Mouse (Mus musculus) lung, adult 2 months (tissue): ENCODE data around the gene Pitpnb. TPM values are rescaled to one million over a fixed set of nuclear protein-coding genes. Genes with fewer than 3 reads are reported as not detected.

Source experiments
- DNase-seq: peaks from one replicate; pipeline ENCODE4 v3.0.0; 2022
- H3K4me1 ChIP-seq: fragments of 200-500 bp; 2 replicates; pipeline ENCODE4 v1.6.1; 2011; ENCODE audit warnings: low read length; ENCODE audit not compliant: control insufficient read depth, insufficient read depth
- H3K4me3 ChIP-seq: fragments of 200-500 bp; replicated peaks from 2 replicates; pipeline ENCODE3; 2011; ENCODE audit warnings: low read depth, mild to moderate bottlenecking, control low read depth, low read length; ENCODE audit errors: extremely low read depth
- CTCF ChIP-seq: fragments of 200-500 bp; IDR thresholded peaks from 2 replicates; pipeline ENCODE4 v1.5.1; 2011; ENCODE audit warnings: mild to moderate bottlenecking, low read length, control low read depth; ENCODE audit not compliant: insufficient read depth
- POLR2A ChIP-seq: fragments of 200-500 bp; IDR thresholded peaks from 2 replicates; pipeline ENCODE4 v1.6.1; 2011; ENCODE audit warnings: low read depth, mild to moderate bottlenecking, control low read depth, low read length, borderline replicate concordance; ENCODE audit errors: extremely low read depth
- WGBS: fragments of 180-500 bp; shearing (Covaris S2); methylation state at CpG from one replicate; pipeline ENCODE4 v1.1.7; 2018; 5-methylcytosine and 5-hydroxymethylcytosine counted together
- polyA plus RNA-seq: library from polyadenylated mRNA; depleted of rRNA; stranded (reverse); fragments of >200 nt; gene quantifications from 2 replicates; pipeline ENCODE4 v1.2.3, GENCODE M21; 2012; rRNA removed

The Pitpnb gene
- polyA plus RNA-seq, 1 experiment: 53.9 TPM

DNA sequence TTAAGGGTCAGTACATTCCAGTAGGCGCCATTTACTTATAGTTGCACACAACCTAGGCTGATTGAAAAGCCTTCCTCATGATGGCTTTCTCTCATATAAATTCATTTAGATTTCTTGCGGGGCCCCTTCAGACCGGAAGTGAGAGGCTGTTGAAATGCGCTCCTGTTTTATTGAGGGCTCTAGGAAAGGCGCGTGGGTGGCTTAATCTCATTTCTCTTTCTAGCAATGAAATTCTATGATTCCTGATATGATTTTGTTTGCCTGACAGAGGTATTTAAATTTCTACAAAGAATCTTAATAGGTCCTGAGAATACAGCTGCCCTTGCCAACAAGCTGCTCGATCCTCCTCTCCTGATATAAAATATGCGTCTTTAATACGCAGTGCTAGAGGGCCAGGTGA is 95.2 kb downstream of the Pitpnb start:
- TF ChIP-seq POLR2A: no peak
- no peak for TF ChIP-seq CTCF
- WGBS: 83% methylated on average over 9 of the region's 9 CpGs
- no peaks in the 10 kb centered on the region for H3K4me1 ChIP-seq
- H3K4me3 ChIP-seq: no peak overlapping the region
- no peak for DNase-seq

- WGBS: 77% methylated on average over 5 of the region's 5 CpGs
Measured at GRCm38 (mm10) chr5:111426249-111426648, 95.7 kb downstream of the Pitpnb start.

GRCm38 (mm10) chr5:111428882-111429281 is 98.3 kb downstream of the Pitpnb start:
- TF ChIP-seq CTCF: no peak
- TF ChIP-seq POLR2A: no peak
- H3K4me1 ChIP-seq: no peaks in the 10 kb centered on the region
- no peak for DNase-seq
- WGBS: 90% methylated on average over 6 of the region's 6 CpGs
- no peak overlapping the region for H3K4me3 ChIP-seq

More at GRCm38 (mm10) chr5:111426249-111426648, 95.7 kb downstream of the Pitpnb start:
- Histone ChIP-seq H3K4me1 (no peaks in the 10 kb centered on the region), H3K4me3 (no peak overlapping the region)
- no peak for DNase-seq
- TF ChIP-seq POLR2A (no peak), CTCF (no peak)

DNA sequence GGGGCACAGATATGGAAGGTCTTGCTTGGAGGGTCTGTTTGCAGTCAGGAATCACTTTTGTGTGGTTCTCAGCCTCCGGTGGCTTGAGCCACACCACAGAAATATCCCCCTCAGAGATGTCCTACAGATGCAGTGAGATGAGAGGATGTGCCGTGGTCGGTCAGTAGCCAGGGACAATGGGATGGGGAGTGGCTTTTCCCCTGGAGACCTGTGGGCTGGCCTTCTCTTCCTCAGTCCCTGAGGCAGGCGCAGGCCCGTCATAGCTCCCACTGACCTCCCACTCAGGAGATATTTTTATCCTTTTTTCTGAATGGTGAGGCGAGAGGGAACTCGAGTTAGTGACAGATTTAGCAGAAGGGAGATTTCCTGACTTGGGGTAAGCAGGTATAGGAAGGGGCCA is 99.2 kb downstream of the Pitpnb start:
- TF ChIP-seq POLR2A (no peak), CTCF (no peak)
- WGBS: 42% methylated on average over 7 of the region's 7 CpGs
- DNase-seq: no peak
- no peaks in the 10 kb centered on the region for H3K4me1 ChIP-seq
- H3K4me3 ChIP-seq: no peak overlapping the region

GRCm38 (mm10) chr5:111431007-111431730 is 100.6 kb downstream of the Pitpnb start:
- DNase-seq: no peak

DNA sequence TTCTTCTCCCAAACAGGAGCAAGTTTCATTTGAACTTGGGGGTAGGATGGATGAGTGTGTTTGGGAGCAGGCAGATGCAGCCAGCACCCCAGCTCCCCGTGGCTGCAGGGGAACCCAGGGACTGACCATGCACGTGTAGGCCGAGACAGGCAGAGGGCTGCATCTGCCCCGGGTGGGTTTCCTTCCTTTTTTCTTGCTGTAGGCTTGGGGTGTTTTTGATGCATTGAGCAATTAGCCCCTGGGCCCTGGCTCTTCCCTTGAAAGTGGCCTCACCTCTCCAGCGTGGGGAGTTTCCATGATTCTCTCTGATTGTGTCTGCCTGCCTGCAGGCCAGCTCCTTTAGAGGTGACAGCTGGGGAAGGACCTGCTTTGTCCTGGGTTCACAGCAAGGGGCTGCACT is 102.3 kb downstream of the Pitpnb start:
- DNase-seq: no peak
- WGBS: 61% methylated on average over 5 of the region's 5 CpGs
- TF ChIP-seq CTCF (no peak), POLR2A (no peak)
- Histone ChIP-seq H3K4me3 (no peak overlapping the region), H3K4me1 (no peaks in the 10 kb centered on the region)

More at GRCm38 (mm10) chr5:111431007-111431730, 100.6 kb downstream of the Pitpnb start:
- WGBS: 62% methylated on average over 11 of the region's 11 CpGs
- Histone ChIP-seq H3K4me3 (no peak overlapping the region), H3K4me1 (no peaks in the 10 kb centered on the region)
- TF ChIP-seq POLR2A: no peak
- no peak for TF ChIP-seq CTCF

GRCm38 (mm10) chr5:111434342-111434842 is 103.8 kb downstream of the Pitpnb start:
- Histone ChIP-seq H3K4me3 (no peak overlapping the region), H3K4me1 (no peaks in the 10 kb centered on the region)
- 37% methylated on average over 16 of the region's 16 CpGs for WGBS
- TF ChIP-seq POLR2A (no peak), CTCF (no peak)
- no peak for DNase-seq

DNA sequence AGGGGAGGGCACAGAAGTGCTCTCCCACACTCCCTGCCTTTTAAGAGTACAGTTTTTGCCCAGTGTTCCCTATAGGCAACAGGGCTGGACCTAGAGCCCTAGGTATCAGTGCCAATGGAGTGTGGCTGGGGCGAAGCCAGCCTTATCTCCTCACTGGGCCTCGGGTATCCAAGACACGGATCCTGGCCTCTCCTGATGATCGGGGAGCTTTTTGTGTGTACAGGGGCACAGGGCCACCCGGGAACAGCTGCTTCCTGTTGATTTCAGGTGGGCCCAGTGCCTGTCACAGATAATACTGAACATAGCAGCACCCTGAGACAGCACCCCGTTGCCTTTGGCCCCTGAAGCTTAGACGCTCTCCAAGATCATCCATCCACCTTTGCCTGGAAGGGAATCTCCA is 105.7 kb downstream of the Pitpnb start:
- DNase-seq: no peak
- Histone ChIP-seq H3K4me3 (no peak overlapping the region), H3K4me1 (no peaks in the 10 kb centered on the region)
- WGBS: 44% methylated on average over 7 of the region's 7 CpGs
- TF ChIP-seq CTCF: no peak
- TF ChIP-seq POLR2A: no peak

GRCm38 (mm10) chr5:111437205-111437604 is 106.6 kb downstream of the Pitpnb start:
- DNase-seq: no peak
- WGBS: 79% methylated on average over 7 of the region's 7 CpGs
- no peak for TF ChIP-seq CTCF
- no peak for TF ChIP-seq POLR2A
- no peaks in the 10 kb centered on the region for H3K4me1 ChIP-seq
- H3K4me3 ChIP-seq: no peak overlapping the region

Other genes with a start within 250 kb of the Pitpnb start
- gene Mn1, start 86.6 kb downstream of the Pitpnb start, polyA plus RNA-seq: 4.0 and 6.2 TPM in 2 replicates